Comparison of ENCODE assay signal across 8 mouse cellular contexts in the genomic region with DNA sequence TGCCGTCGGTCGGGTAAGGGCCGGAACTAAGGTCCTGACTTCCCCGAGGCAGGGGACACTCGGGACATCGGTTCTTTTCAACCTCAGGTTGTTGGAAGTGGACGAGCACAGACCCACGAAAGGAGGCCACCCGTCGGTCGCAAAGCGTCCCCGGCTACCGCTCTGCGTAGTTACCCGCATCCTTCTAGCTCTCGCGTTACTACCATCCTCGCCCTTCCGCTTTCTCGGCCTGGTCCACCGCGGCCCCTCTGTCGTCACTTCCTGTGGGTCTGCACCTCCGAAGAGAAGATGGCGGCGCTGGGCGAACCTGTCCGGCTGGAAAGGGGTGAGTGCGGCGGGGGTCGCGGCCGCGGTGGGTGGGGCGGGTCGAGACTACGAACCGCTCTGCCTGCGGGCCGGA. TPM values are rescaled to one million over a fixed set of nuclear protein-coding genes. Genes with fewer than 3 reads are reported as not detected.
DNase-seq lines count a peak whose midpoint lies in the region; ATAC-seq and TF ChIP-seq lines count a peak whose summit lies in the region.

A gene (plus strand): TSS at position 257 of the 400 bp plus-strand sequence.

- ATAC-seq in granulocyte monocyte progenitor cell, adult 5-6 weeks (replicated peaks; ENCODE audit: poor library complexity, severe bottlenecking) = peak; percentile 97
- peak; percentile 99 for ATAC-seq in intestine, postnatal 0 days
- ATAC-seq in midbrain, embryonic 11.5 days (ENCODE audit: low FRiP score) = peak; percentile 100

- H3K4me3 ChIP-seq in embryonic facial prominence, embryonic 10.5 days = peak within 1 kb of the TSS; percentile 95
- peak within 1 kb of the TSS; percentile 98 for H3K4me3 ChIP-seq in intestine, postnatal 0 days (ENCODE audit: low read depth, low read length)
- peak within 1 kb of the TSS; percentile 96 for H3K4me3 ChIP-seq in midbrain, embryonic 11.5 days (ENCODE audit: low read depth, low read length)

- WGBS in embryonic facial prominence, embryonic 10.5 days = under 1% methylated on average over 42 of the region's 42 CpGs
- WGBS in intestine, postnatal 0 days = 0% methylated on average over 39 of the region's 42 CpGs
- WGBS in midbrain, embryonic 11.5 days = under 1% methylated on average over 42 of the region's 42 CpGs

- H3K36me3 ChIP-seq in embryonic facial prominence, embryonic 10.5 days (replicated peaks) = peaks cover 16% of the 10 kb centered on the region
- H3K36me3 ChIP-seq in intestine, postnatal 0 days (ENCODE audit: control insufficient read depth, insufficient read depth) = peaks cover 8% of the 10 kb centered on the region
- H3K36me3 ChIP-seq in midbrain, embryonic 11.5 days (ENCODE audit: control insufficient read depth, insufficient read depth, low read length) = peaks cover 4% of the 10 kb centered on the region; the same call in 1 of the 2 replicates

- no peaks in the 10 kb centered on the region for H3K9me3 ChIP-seq in embryonic facial prominence, embryonic 10.5 days
- no peaks in the 10 kb centered on the region for H3K9me3 ChIP-seq in intestine, postnatal 0 days (ENCODE audit: control insufficient read depth)
- H3K9me3 ChIP-seq in midbrain, embryonic 11.5 days (ENCODE audit: control insufficient read depth, low read length) = no peaks in the 10 kb centered on the region

- peak; percentile 97 for DNase-seq in adrenal gland, postnatal 14 days
- peak; percentile 97 for DNase-seq in embryonic facial prominence, embryonic 10.5 days (ENCODE audit: low spot score)
- peak; percentile 95 for DNase-seq in left cerebral cortex, postnatal 4 days
- peak; percentile 98 for DNase-seq in midbrain, embryonic 11.5 days (ENCODE audit: low spot score, missing footprints)
- peak; percentile 91 for DNase-seq in right cerebral cortex, postnatal 4 days
- DNase-seq in yolk sac, embryonic 10.5 days (ENCODE audit: low spot score) = peak; percentile 95

- peaks cover 15% of the 10 kb centered on the region for H3K4me1 ChIP-seq in embryonic facial prominence, embryonic 10.5 days
- H3K4me1 ChIP-seq in intestine, postnatal 0 days (replicated peaks; ENCODE audit: control insufficient read depth, insufficient read depth, low read length) = peaks cover 8% of the 10 kb centered on the region; the same call in 1 of the 2 replicates
- peaks cover 10% of the 10 kb centered on the region for H3K4me1 ChIP-seq in midbrain, embryonic 11.5 days (ENCODE audit: control insufficient read depth, insufficient read depth, low read length)

- peak within 1 kb of the TSS; percentile 94 for H3K9ac ChIP-seq in intestine, postnatal 0 days (ENCODE audit: low read depth, low read length)
- peak within 1 kb of the TSS; percentile 98 for H3K9ac ChIP-seq in midbrain, embryonic 11.5 days (ENCODE audit: low read length)

- peak within 1 kb of the TSS; percentile 61 for H3K4me2 ChIP-seq in intestine, postnatal 0 days (replicated peaks; ENCODE audit: low read depth)
- peak within 1 kb of the TSS; percentile 78 for H3K4me2 ChIP-seq in midbrain, embryonic 11.5 days

- intact Hi-C loops in left cerebral cortex, postnatal 4 days (cut with DNase I) = loop anchor here (5.0 kb wide), 2 partner anchors 193 to 1923 kb away; no protein-coding TSS in a partner anchor

- peak within 1 kb of the TSS; percentile 98 for H3K27ac ChIP-seq in embryonic facial prominence, embryonic 10.5 days (replicated peaks)
- peak within 1 kb of the TSS; percentile 93 for H3K27ac ChIP-seq in intestine, postnatal 0 days (ENCODE audit: low read depth, low read length)
- H3K27ac ChIP-seq in midbrain, embryonic 11.5 days (ENCODE audit: low read depth, low read length) = peak within 1 kb of the TSS; percentile 68

- no peak for TF ChIP-seq CTCF in intestine, postnatal 0 days (IDR thresholded peaks at IDR 0.05; ENCODE audit: low read depth)

- H3K27me3 ChIP-seq in embryonic facial prominence, embryonic 10.5 days (replicated peaks; ENCODE audit: low read depth, poor library complexity, severe bottlenecking) = no peaks in the 10 kb centered on the region
- H3K27me3 ChIP-seq in intestine, postnatal 0 days (replicated peaks; ENCODE audit: control insufficient read depth, insufficient read depth, low read length) = no peaks in the 10 kb centered on the region
- H3K27me3 ChIP-seq in midbrain, embryonic 11.5 days (ENCODE audit: control insufficient read depth, insufficient read depth, low read length) = no peaks in the 10 kb centered on the region

RNA-seq across cellular contexts. Expression of the gene that starts here (rescaled TPM):
- total RNA-seq in adrenal gland, postnatal 14 days (2021) = 72.4 and 77.2 TPM in 2 replicates
- 77.9 and 79.9 TPM in 2 replicates for polyA plus RNA-seq in embryonic facial prominence, embryonic 10.5 days (2016; fragmentation: Nextera tagmentation; extraction: Ambion mirVana)
- 42.1 and 50.6 TPM in 2 replicates for total RNA-seq in granulocyte monocyte progenitor cell, adult 5-6 weeks (2014; fragmentation: Nextera tagmentation)
- total RNA-seq in granulocyte monocyte progenitor cell, adult 5-6 weeks (2017) = 85.5 and 114 TPM in 2 replicates
- 37.1 and 40.3 TPM in 2 replicates for polyA plus RNA-seq in intestine, postnatal 0 days (2015; fragmentation: Nextera tagmentation; extraction: Ambion mirVana)
- 100 to 1,000 TPM; 230 to 234 TPM for total RNA-seq in left cerebral cortex, postnatal 4 days (2021)
- 145 and 174 TPM in 2 replicates for polyA plus RNA-seq in midbrain, embryonic 11.5 days (2014; fragmentation: Nextera tagmentation; extraction: Ambion mirVana)

Comparison
In these comparisons a context has a peak if more than half of its experiments do, and no peak if none do; other contexts are left out.
1. Peak in every context shown above with its lines: DNase-seq, ATAC-seq, H3K4me3 ChIP-seq and H3K27ac ChIP-seq.